Mouse (Mus musculus) bone marrow macrophage, adult 2 months (primary cell): Measurements from ENCODE around the gene AC109138.7.

ENCODE experiments used
- CTCF ChIP-seq: IDR thresholded peaks from 2 replicates; pipeline ENCODE4 v1.5.1; 2012; ENCODE audit warnings: low read depth, mild to moderate bottlenecking, low read length, moderate library complexity
- POLR2A ChIP-seq: IDR thresholded peaks from 2 replicates; pipeline ENCODE4 v1.6.1; 2012; ENCODE audit warnings: mild to moderate bottlenecking, low read depth, low read length, borderline replicate concordance

- TF ChIP-seq POLR2A, result no peak
- TF ChIP-seq CTCF, result no peak
Observed at GRCm38 (mm10) chr19:4234548-4234947, 20.4 kb downstream of the AC109138.7 start.
